Mouse (Mus musculus): ENCODE data around the gene Stard3.

- TF ChIP-seq CTCF (IDR thresholded peaks at IDR 0.05; ENCODE audit: extremely low read depth, insufficient read length, insufficient replicate concordance, low read depth, low read length) (no peak), POLR2A (IDR thresholded peaks at IDR 0.05; ENCODE audit: low read depth, low read length) (no peak)
Observed at GRCm38 (mm10) chr11:98321677-98322003, 36.5 kb upstream of the Stard3 start.
